8 mouse cellular contexts compared by ENCODE assay signal in genomic region chr13:98588951-98589501, GRCm38 (mm10). TPM values are rescaled to one million over a fixed set of nuclear protein-coding genes. Genes with fewer than 3 reads are reported as not detected.
DNase-seq lines count a peak whose midpoint lies in the region; ATAC-seq and TF ChIP-seq lines count a peak whose summit lies in the region.

No protein-coding gene starts in this region.

- ATAC-seq in forebrain, embryonic 15.5 days (replicated peaks): peak; percentile 77
- peak; percentile 85 for ATAC-seq in neural tube, embryonic 15.5 days (ENCODE audit: low FRiP score)

- intact Hi-C loops in heart, postnatal 25 days (cut with DNase I): loop anchor here (10.0 kb wide), 1 partner anchor 554 kb away; no protein-coding TSS in a partner anchor

- H3K36me3 ChIP-seq in ES-Bruce4 (ENCODE audit: control insufficient read depth, insufficient read depth, low read length, poor library complexity, severe bottlenecking): no peaks in the 10 kb centered on the region
- no peaks in the 10 kb centered on the region for H3K36me3 ChIP-seq in forebrain, embryonic 15.5 days
- H3K36me3 ChIP-seq in neural tube, embryonic 15.5 days: no peaks in the 10 kb centered on the region

- H3K4me3 ChIP-seq in ES-Bruce4 (ENCODE audit: low read depth, low read length): peak overlapping the region; percentile 68
- peak overlapping the region; percentile 38 for H3K4me3 ChIP-seq in forebrain, embryonic 15.5 days
- no peak overlapping the region for H3K4me3 ChIP-seq in lung, adult 2 months (replicated peaks; ENCODE audit: extremely low read depth, low read depth, low read length)
- peak overlapping the region; percentile 45 for H3K4me3 ChIP-seq in neural tube, embryonic 15.5 days (replicated peaks)

- H3K27me3 ChIP-seq in ES-Bruce4 (ENCODE audit: control insufficient read depth, insufficient read depth, low read length, poor library complexity, severe bottlenecking): no peaks in the 10 kb centered on the region
- H3K27me3 ChIP-seq in forebrain, embryonic 15.5 days: peaks cover 72% of the 10 kb centered on the region
- H3K27me3 ChIP-seq in neural tube, embryonic 15.5 days (replicated peaks): peaks cover 48% of the 10 kb centered on the region

- TF ChIP-seq POLR2A in ES-Bruce4 (IDR thresholded peaks at IDR 0.05; ENCODE audit: insufficient read depth, low read length): no peak
- TF ChIP-seq POLR2A in lung, adult 2 months (IDR thresholded peaks at IDR 0.05; ENCODE audit: borderline replicate concordance, extremely low read depth, low read depth, low read length): no peak

- H3K27ac ChIP-seq in ES-Bruce4 (ENCODE audit: insufficient read depth, low read length): no peak overlapping the region
- H3K27ac ChIP-seq in forebrain, embryonic 15.5 days (replicated peaks): no peak overlapping the region
- H3K27ac ChIP-seq in neural tube, embryonic 15.5 days (replicated peaks): no peak overlapping the region

- DNase-seq in cerebellum, adult 11-12 months: peak; percentile 50
- peak; percentile 47 for DNase-seq in heart, postnatal 25 days (ENCODE audit: low spot score)
- peak; percentile 53 to 74 for DNase-seq in layer of hippocampus, adult 18-20 months (ENCODE audit: low spot score in 2 of 2)
- DNase-seq in lung, adult 2 months: peak; percentile 74
- peak; percentile 91 for DNase-seq in testis, postnatal 10 days (ENCODE audit: low spot score)

- H3K9ac ChIP-seq in ES-Bruce4 (ENCODE audit: low read depth, poor library complexity, severe bottlenecking): peak overlapping the region; percentile 50
- 0 out of 2 replicates have a peak overlapping the region, but pooled peaks have one; percentile 28 for H3K9ac ChIP-seq in forebrain, embryonic 15.5 days (replicated peaks)
- H3K9ac ChIP-seq in neural tube, embryonic 15.5 days (replicated peaks): peak overlapping the region; percentile 36; the same call in 1 of the 2 replicates

- TF ChIP-seq CTCF in ES-Bruce4 (IDR thresholded peaks at IDR 0.05; ENCODE audit: low read depth, low read length): peak; percentile 71
- TF ChIP-seq CTCF in lung, adult 2 months (IDR thresholded peaks at IDR 0.05; ENCODE audit: insufficient read depth, low read length): peak; percentile 70

- WGBS in forebrain, embryonic 15.5 days: 1% methylated on average over 35 of the region's 35 CpGs
- 2% methylated on average over 35 of the region's 35 CpGs for WGBS in lung, adult 2 months
- 1% methylated on average over 35 of the region's 35 CpGs for WGBS in neural tube, embryonic 15.5 days

- no peak for TF ChIP-seq EP300 in ES-Bruce4 (IDR thresholded peaks at IDR 0.05; ENCODE audit: insufficient read depth, low read depth, low read length)

- H3K4me2 ChIP-seq in forebrain, embryonic 15.5 days (replicated peaks): peak overlapping the region; percentile 64
- H3K4me2 ChIP-seq in neural tube, embryonic 15.5 days: peak overlapping the region; percentile 91

- H3K4me1 ChIP-seq in ES-Bruce4 (ENCODE audit: control insufficient read depth, insufficient read depth, low read length): no peaks in the 10 kb centered on the region
- peaks cover 9% of the 10 kb centered on the region for H3K4me1 ChIP-seq in forebrain, embryonic 15.5 days
- H3K4me1 ChIP-seq in lung, adult 2 months (ENCODE audit: control insufficient read depth, insufficient read depth, low read length): peaks cover 4% of the 10 kb centered on the region; the same call in 1 of the 2 replicates
- peaks cover 24% of the 10 kb centered on the region for H3K4me1 ChIP-seq in neural tube, embryonic 15.5 days

- no peaks in the 10 kb centered on the region for H3K9me3 ChIP-seq in ES-Bruce4 (replicated peaks; ENCODE audit: control insufficient read depth, insufficient read depth, low read length, poor library complexity, severe bottlenecking)
- no peaks in the 10 kb centered on the region for H3K9me3 ChIP-seq in forebrain, embryonic 15.5 days
- no peaks in the 10 kb centered on the region for H3K9me3 ChIP-seq in neural tube, embryonic 15.5 days (replicated peaks)

RNA-seq across cellular contexts. Expression of gene Tmem174, which starts 48.2 kb away (rescaled TPM):
- not detected in 2 replicates for polyA plus RNA-seq in ES-Bruce4 (2011; ENCODE audit: insufficient read depth, insufficient read length, low read depth, missing spikeins)
- not detected in 2 replicates for polyA plus RNA-seq in forebrain, embryonic 15.5 days (2015; fragmentation: Nextera tagmentation; extraction: Ambion mirVana)
- not detected for total RNA-seq in heart, postnatal 25 days (2021)
- under 1 TPM in 1 of 2 experiments, not detected in 1; 0.27 TPM for total RNA-seq in layer of hippocampus, adult 18-20 months (2021)
- not detected in 2 replicates for polyA plus RNA-seq in lung, adult 2 months (2012; rRNA removed)
- not detected in 2 replicates for polyA plus RNA-seq in neural tube, embryonic 15.5 days (2015; fragmentation: Nextera tagmentation; extraction: Ambion mirVana)
